Mouse (Mus musculus): ENCODE data around the gene Gm28043.
"Not testable (repeated sequence)": the region's sequence is repeated elsewhere in the genome, so short reads cannot be mapped to it uniquely, and the experiment has no call there.

Gene Gm28043

DNA sequence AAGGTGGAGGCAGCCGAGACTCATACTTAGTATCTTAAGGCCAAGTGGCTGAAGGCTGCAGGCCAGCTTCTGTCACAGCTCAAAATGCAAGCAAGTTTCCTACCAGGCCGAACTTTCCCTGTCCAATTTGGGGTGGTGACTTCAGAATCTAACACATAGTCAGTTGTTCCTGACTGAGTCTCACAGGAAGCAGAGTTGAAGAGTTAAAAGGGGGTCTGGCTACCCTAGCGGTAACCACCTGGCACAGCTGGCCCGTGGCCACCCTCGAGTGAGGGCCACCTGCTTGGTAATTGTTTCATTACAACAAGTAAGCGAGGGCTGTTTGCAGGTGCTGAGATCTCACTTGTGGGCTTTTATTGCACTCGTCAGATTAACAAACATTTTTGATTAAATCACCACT, 97.9 kb downstream of the Gm28043 start:
- DNase-seq (ENCODE audit: low spot score in 2 of 2): no peak

DNA sequence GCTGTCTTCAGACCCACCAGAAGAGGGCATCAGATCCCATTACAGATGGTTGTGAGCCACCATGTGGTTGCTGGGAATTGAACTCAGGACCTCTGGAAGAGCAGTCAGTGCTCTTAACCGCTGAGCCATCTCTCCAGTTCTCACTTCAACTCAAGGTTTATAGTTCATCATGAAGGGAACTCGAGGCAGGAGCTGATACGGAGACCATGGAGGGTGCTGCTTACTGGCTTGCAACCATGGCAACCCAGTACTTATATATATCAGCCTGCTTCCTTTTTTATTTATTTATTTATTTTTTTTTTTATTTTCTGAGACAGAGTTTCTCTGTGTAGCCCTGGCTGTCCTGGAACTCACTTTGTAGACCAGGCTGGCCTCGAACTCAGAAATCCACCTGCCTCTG, 99.1 kb downstream of the Gm28043 start:
- not testable (repeated sequence) for DNase-seq (ENCODE audit: low spot score in 2 of 2)

DNA sequence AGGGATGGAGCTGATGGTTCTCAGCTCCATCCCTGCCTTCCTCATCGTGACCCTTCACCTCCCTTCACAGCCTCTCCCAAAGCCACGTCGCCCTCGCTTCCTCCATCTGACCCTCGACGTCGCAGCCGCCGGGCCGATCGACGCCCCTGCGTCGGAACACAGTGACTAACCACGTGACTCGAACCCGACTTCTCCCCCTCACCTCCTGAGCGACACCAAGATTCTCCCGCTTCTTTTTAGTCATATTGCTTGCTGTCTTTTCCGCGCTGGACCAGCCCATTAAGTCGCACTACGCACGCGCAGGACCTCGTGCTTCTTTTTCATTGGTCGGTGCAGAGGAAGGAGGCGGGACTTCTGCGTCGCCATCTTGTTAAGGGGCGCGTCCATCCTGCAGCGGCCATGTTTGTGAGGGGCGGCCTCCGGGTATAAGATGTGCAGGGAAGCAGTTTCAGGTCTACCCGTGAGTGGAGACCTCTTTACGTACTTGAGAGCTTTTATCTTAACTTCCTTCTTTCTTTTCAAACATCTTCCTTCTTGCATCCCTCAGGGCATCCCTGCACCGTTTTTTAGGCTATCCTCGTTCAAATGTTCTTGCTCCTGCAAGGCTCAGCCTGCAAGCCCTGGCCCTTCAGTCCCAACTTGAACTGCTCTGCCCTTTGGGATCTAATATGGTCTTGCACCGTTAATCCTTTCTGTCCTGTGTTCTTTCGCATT, 102.2 kb downstream of the Gm28043 start, which contains the start of gene Ccdc167:
TSS of gene Ccdc167 (minus strand) at position 313 of the 714 bp plus-strand sequence.
- DNase-seq (ENCODE audit: low spot score in 2 of 2): peak; percentile 93 to 95

DNA sequence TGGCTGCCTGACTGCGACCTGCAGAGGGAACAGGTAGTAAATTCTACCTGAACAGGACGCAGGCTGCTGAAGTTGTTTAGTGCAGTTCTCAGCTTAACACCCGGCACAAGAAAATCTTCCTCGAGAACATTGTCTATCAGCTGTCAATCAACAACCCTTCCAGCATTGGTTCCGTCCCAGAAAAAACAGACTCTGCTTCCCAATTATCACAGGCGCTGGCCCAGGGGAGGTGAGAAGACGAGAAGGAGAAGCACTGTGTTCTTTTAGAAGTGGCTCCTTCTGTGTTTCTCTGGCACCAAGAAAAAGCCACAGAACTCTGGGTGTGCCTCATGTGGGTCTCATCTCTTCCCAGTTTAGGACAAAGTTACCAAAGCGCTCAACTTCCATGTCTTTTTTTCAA, 104.0 kb downstream of the Gm28043 start:
- DNase-seq (ENCODE audit: low spot score in 2 of 2): no peak

DNA sequence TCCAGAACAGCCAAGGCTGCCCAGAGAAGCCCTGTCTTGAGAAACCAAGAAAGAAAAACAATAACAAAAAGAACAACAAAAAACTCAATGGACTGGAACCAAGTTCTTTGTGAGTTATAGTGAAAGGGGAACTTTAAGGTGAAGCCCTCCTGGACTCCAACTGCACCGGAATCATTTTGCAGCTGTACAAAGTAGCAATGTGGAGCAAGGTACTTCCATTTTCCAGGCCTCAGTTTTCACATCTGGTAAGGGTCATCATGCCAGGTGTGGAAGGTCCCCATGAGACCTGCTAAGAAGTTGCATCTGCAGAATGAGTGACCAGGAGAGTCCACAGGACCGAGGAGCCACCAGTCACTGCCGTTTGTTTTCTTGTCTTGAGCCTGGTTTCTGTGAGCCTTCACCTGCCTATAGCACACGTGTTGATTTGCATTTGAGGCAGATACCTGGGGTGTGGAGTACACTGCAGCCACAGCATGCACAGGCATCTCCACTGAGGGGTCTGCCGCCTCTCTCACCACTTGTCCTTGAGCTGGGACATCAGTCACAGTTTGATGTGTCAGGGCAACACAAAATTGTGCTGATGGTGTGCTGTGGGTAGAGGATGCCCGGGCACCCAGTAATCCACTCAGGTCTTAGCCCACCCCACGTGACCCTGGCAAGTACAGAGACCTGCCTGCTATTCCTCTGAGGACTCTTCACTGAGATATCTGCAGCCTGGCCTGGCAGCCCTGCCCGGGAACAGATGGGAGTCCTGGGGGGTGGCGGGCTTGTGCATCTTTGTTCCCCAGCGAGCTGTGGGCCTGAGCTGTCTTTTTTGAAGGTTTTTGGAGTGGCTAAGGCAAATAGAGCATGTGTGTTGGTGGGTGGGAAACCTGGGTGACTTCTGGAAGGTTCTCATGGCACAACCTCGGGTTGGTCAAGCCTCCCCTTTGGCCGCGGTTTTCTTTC, 105.2 kb downstream of the Gm28043 start:
- DNase-seq (ENCODE audit: low spot score in 2 of 2): no peak

DNA sequence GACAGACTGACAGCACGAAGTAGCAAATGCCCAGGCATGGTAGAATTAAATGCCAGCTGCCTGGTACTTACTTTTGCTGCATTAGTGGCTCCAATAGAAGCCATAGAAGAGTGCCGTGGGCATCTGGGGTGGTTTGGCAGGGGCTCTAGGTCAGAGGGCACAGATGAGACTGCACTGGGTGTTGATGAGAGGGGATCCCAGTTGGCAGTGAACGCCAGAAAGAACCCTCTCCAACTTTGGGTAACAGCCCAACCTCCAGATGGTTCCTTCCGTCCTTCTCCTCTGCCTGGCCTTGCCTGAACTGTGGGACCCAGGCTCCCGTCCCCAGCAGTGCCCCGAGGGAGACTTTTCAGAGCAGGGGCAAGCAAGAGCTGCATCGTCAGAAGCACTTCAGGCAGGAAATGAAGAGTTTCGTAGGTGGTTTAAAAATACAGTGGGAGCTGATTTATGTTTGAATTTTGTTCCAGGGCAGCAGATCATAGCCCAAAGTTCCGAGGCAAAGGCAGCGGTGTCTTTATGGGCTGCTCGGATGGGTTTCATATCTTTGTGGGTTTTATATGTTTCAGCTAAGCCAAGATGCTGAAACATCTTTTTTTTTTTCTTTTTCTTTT, 106.2 kb downstream of the Gm28043 start:
- no peak for DNase-seq (ENCODE audit: low spot score in 2 of 2)

DNA sequence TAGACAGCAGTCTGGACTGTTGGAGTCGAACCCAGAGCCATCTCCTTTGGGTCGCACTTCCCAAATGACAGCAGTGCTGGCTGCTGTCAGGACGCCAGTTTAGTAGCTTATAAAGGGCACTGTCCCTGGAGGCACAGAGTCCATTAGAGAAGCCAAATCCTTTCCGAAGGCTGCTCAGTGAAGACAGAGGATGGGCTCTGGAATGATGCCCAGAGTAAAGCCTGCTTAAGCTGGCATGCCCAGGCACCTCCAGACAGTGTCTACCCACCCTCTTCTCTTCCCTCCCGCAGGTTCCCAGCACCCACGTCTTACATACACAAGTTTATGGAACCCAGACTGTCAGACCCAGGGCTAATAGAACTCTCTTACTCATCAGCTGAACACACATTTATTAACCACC, 109.9 kb downstream of the Gm28043 start:
- no peak for DNase-seq (ENCODE audit: low spot score in 2 of 2)

DNA sequence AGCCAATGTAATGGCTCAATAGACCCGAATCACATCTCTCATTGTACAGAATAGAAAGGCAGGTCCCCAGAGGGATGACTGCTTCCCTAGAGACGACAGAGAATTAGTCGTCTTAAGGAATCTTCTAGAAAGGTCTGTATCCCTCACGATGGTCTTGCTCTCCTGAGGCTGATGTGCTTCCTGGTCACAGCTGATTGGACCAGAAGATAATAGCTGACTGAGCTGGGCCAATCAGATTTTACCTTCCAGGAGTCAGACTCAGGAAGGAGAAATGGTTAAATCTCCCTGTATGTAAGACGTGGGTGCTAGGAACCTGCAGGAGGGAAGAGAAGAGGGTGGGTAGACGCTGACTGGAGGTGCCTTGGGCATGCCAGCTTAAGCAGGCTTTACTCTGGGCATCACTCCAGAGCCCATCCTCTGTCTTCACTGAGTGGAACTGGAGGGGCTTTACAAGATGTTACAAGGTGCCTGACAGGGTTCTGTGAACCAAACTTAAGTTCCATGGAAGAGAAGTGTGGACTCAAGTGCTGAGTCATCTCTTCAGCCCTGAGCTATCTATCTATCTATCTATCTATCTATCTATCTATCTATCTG, 110.4 kb downstream of the Gm28043 start:
- DNase-seq (ENCODE audit: low spot score in 2 of 2): no peak

DNA sequence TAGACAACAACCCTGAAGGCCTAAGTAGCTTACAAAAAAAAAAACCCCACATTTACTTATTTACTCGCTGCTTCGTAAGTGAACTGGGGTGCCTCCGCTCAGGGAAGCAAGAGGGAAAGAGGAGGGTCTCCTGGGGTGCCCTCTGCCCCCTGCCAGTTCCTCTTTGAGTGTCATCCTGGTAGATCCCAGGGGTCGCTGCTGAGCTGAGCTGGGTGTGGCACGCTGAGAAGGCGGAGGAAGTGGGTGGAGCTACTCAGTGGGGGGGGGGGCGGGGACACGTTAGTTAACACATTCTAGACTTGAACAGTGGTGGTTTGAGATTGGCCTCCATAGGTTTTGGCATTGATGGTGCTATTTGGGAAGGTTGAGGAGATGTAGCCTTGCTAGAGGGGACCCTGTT, 113.4 kb downstream of the Gm28043 start:
- DNase-seq (ENCODE audit: low spot score in 2 of 2): no peak

DNA sequence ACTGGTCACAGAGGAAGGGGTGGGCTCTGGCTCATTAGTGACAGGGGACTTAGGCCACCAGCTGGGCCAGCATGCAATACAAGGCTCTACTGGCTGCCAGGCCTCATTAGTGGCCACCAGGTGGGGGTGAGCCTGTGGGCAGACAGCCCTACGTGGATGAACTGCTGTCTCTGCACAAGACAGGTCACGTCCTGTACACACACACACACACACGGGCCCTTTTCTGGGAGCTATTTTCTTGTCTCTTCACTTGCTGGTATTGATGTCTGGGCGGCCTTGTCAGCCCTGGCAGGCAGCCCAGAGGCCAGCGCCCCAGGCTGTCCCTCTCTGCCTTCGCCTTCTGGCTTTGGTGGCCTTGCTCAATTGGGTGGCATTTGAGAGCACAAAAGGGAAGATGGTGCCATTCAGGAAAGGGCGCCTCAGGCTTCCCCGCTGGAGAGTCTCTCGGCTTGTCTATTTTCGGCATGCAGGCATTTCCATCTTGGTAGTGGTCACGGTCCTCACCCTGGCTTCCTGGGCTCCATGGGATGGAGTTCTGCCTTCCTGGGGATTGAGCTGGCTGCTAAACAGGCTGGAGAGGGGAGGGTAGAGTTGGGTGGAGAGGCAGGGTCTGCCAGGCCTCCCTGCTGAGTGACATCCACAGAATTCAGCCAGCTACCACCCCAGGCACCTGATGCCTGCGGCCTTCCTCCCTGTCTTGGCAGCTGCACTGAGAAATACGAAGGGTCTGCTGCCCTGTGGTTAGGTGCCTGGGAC, 116.0 kb downstream of the Gm28043 start:
- no peak for DNase-seq (ENCODE audit: low spot score in 2 of 2)

DNA sequence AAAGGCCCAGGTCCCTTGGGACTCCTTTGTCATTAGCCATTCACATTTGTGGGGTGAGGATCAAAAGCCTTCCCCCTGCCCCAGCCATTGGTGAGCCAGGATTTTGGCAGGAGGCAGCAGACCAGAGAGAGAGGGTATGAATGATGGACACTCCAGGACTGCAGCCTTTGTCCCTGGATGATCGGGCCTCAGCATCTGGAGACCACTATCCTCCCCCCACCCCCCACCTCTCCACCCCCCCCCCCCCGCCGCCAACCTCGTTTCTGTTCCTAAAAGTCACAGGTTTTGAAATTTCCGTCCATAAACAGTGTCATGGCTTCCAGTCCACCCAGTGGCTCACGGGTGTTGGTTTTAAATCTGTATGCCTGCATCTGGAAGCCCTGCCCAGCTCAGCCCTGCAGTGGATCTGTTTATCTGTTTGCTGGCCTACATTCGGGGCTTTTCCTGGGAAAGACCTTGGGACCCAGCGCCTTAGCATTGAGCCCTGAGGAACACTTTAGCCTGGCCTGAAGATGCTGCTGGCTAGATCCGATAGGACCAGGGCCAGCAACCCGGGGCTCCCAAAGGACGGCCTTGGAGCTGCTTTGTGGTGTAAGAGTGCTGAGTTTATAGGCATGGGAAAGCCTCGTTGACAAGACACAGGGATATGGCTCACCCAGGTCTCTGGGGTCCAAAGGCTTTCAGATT, 116.7 kb downstream of the Gm28043 start:
- no peak for DNase-seq (ENCODE audit: low spot score in 2 of 2)

DNA sequence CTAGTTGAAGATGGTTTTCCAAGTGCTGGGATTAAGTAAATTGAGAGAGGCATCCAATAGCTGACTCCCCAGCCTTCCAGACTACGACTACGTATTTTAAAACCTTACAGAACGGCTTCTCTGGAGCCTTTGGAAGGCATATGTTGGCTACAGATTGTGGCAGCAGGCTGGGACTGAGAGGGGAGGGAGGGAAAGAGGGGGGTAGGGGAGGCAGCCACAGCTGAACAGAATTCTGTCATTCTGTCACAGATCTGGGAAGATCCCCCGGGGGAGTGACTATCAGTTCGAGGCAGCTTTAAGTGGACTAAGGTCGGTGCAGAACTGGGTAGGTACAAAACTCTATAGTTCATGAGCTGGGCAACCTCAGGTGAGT, 117.3 kb downstream of the Gm28043 start:
- DNase-seq (ENCODE audit: low spot score in 2 of 2): no peak

DNA sequence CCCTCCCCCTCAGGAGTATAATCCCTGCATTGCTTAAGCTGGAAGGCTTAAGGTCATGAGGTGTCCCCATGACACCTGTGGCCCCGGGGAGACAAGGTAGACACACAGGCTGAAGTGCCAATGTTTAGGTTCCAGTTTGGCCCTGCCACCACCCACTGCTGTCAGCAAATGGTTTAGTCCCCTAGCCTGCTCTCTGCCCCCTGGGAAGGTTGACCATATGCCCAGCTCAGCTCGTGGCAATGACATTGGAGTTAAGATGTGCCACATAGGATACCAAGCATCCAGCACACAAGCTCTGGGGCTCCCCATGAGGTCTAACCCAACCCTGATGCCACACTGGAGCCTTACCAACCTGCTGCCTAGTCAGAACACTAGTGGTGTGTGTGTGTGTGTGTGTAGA, 117.8 kb downstream of the Gm28043 start:
- no peak for DNase-seq (ENCODE audit: low spot score in 2 of 2)

DNA sequence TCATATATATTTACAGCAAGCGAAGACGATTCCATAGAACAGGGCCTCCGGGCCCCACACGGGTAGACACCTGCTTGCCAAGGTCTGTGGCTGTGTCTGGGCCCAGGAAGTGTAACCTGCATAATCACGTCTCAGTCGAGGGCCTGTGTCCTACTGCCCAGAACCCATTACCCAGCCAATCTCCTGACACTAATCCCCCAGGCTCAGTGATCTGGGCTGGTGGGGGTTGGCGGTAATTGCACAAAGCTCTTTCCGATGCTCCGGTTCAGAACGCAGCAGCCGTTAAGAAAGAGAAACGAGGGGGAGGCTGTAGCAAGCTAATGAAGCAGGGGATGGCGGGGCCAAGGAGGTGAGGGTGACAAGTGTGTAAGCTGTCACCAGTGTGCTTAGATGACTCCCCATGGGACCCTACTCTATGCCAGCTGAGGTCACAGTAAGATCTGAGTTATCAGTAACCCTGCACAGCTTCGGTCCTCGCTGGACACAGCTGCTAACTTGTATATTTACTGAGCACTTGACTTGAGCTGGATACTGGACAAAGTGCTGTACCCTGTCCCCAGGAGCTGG, 121.9 kb downstream of the Gm28043 start:
- DNase-seq (ENCODE audit: low spot score in 2 of 2): no peak

DNA sequence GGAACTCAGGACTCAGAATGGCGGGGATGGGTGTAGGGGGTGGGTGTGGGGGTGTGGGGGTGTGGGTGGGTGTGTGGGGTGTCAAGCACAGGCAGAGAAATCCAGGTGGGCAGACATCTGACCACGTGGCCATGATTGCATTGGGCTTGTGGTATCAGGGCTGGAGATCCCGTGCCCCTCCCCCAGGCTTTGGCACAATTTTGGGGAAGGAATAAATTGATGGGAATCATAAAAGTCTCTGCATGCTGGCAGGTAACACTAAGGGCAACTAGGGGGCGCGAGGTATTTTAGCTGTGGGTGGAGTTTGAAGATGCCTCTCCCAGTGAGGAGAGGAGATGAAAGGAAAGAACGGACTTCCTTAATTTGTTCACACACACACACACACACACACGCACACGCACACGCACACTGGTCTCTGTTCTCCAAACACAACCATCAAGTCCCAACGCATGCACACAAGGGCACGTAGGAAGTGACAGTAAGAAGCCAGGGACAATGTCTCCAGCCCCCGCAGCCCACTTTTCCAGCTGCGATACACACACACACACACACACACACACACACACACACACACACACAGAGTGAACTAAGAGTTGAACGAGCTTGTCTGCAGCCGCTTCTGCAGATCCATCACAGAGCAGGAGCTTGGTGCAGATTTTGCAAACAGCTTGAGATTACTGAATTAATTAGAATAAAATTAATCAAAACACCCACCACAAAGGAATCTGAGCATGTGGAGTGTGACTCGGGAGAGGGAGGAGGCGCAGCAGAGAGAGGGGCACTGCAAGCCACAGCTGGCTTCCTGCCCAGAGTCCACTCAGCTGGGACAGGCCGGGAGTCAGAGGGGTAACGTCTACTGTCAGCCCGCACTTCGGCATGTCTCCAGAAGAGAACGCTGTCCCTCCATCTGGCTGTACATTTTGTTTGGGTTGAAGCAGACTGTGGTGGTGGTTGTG, 123.5 kb downstream of the Gm28043 start:
- peak; percentile 19 to 30 for DNase-seq (ENCODE audit: low spot score in 2 of 2)

DNA sequence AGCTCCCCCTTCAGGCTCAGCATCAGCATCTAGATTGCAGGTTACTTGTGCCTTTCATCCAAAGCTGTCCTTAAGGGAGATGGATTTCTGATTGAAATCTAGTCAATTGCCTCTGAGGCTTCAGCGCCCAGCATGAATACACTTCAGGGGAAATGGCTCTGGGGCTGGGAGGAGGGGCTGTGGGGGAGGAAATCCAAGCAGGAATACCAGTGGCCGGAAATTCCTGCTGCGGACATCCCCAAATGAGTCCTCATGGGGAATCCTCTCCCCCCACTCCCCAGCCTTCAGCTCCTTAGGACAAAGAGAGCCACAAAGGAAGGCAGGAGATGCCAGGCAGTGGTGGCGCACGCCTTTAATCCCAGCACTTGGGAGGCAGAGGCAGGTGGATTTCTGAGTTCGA, 132.8 kb downstream of the Gm28043 start:
- no peak for DNase-seq (ENCODE audit: low spot score in 2 of 2)

Measured in frontal cortex, postnatal 25 days (tissue).